Mouse (Mus musculus) layer of hippocampus, adult 8-10 months (tissue): ENCODE data around the gene Zmynd10. TPM values are rescaled to one million over a fixed set of nuclear protein-coding genes. Genes with fewer than 3 reads are reported as not detected.
A peak's percentile ranks its signal among the peaks of the same experiment; 100 is the strongest.

Experiments
- DNase-seq, 2 experiments: peaks; one replicate each; pipeline ENCODE4 v3.0.0; 2022; ENCODE audit warnings: low spot score in 2 of 2
- total RNA-seq, 4 experiments: library from RNA; stranded (reverse); gene quantifications; 2 replicates each; pipeline ENCODE4 v1.2.4; 2022

Zmynd10 gene
- total RNA-seq, 4 experiments from 2014 or later = 4.5 to 7.8 (median 6.3) TPM

DNA sequence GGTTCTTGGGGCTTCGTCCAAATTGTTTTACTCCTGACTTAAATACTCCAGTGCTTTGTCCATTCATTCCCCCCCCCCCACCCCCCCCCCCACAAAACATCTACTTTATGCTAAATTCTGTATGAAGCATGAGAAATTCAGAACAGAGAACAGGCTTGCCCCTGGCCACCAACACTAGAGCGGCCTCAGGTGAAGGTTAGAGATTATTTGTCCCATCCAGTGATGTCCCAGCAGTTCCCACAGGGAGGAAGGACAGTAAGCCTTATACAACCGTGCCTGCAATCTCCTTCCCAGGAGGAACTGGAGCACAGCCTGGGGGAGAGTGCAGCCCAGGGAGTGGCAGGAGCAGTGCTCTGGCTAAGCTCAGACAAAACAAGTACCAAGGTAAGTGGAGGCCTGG, 31.5 kb downstream of the Zmynd10 start, which contains the start of gene Naa80:
TSS of gene Naa80 (plus strand) at position 301 of the 400 bp plus-strand sequence.
- DNase-seq = no peak

DNA sequence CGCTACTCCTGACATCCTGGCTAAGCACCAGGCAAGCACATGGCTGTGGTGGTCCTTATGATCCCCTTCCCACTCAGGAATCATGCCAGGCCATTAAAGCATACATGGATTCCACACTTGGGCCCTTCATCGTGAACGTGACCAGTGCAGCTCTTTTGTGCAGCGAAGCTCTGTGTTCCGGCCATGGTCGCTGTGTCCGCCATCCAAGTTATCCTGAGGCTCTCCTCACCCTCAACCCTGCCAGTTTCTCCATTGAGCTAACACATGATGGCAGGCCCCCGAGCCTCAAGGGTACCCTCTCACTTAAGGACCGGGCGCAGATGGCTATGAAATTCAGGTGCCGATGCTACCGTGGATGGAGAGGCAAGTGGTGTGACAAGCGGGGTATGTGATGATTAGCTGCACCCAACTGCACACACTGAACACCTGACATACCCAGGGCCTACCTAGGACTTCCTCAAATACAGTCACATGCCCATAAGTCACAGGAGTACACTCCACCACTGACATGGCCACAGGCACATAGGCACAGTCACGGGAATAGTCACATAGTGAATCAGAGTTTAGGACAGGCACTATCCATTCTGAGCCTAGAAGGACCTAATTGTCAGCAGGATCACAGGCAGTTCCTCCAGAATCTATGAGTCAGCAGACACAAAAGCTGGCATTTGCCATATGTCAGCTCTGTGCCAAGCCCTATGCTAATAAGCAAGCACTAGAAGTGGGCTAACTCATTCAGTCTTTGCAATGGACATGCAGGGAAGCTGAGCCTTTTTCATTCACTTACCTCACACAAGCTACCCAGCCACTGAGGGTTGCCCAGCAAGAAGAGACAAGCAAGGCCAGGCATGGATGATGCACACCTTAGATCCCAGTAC, 32.2 kb downstream of the Zmynd10 start:
- no peak for DNase-seq

DNA sequence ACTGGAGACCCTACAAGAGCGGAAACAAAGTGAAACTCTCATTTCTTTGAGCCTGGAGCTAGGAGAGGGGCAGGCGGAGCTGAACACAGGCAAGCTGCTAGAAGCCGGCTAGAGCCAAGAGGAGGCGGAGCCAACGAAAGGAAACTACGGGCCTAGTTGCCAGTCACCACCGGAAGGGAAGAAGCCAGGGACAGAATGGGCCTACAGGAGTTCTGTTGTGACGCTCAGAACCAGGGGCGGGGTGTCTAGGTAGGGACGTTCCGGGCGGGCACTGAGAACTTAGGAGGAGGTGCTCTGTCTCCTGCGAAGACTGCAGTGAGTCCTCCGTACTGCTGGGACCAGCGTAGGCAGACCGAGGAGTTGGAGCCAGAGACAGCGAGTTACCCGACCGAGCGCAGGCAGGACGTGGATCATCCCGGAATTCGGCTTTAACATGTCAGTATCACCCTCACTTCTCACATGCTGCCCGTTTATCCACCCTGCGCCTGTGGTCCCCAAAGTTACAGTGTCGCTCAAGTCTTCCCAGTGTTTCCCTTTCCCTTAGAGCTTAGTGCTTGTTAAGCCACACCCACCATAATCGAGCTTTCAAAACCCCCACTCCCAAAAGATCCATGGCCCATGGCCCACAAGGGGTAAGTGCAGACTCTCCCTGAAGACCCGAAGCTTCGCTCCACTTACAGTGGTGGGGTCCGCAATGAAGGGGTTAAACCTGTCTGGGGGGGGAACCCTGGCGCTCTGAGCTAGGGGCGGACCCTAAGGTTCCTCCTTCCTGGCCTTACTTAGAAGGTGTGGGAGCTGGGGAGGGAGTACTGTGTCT, 33.6 kb downstream of the Zmynd10 start, which contains the start of gene Hyal3:
TSS of gene Hyal3 (plus strand) at position 318 of the 817 bp plus-strand sequence.
- DNase-seq = peak; percentile 87 to 91

DNA sequence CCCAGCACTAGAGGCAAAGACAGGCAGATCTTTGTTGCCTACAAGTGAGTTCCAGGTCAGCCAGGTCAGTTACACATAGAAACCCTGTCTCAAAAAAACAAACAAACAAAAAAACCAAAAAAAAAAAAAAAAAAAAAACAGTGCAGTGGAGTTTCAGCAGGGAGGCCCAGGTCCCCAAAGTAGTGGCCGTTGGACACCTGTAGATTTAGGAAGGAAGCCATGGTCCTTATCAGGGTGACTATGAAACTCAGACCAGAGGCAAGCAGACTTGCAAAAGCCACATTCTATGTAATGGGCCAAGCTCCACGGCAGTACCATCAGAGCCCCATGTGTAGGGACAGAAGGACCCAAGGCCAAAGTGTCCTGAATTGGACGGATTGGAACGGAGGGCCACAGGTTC, 34.5 kb downstream of the Zmynd10 start:
- no peak for DNase-seq

DNA sequence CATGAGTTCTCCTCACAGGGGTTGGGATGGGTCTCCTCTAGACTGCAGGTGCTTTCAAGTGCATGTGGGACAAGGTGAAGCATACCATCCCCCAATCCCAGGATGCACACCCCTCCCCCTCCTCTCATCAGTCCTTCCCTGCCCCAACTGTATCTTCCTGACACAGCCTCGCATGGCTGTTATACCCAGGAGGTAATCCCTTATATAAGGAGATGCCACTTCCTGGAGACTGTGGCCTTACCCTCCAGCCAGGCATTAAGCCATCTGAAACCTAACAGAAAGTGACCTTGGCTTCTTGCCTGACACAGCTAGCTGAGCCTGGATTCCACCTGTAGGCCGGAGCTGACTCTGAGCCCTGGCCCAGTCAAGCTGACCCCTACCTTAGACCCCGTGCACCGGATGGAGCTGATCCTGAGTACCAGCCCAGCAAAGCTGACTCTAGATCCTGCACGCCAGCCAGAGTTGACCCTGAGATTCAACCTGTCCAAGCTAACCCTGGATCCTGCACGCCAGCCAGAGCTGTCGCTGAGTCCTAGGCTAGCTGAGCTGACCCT, 35.5 kb downstream of the Zmynd10 start:
- no peak for DNase-seq

DNA sequence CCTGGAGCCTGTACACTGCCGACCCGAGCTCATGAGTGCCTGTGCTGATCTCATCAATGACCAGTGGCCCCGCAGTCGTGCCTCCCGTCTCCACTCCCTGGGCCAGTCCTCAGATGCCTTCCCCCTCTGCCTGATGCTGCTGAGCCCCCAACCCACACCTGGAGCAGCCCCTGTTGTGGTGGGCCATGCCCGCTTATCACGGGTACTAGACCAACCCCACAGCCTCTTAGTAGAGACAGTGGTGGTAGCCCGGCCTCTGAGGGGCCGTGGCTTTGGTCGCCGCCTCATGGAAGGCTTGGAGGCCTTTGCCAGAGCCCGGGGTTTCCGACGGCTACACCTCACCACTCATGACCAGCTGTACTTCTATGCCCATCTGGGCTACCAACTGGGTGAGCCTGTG, 36.1 kb downstream of the Zmynd10 start:
- DNase-seq = no peak

DNA sequence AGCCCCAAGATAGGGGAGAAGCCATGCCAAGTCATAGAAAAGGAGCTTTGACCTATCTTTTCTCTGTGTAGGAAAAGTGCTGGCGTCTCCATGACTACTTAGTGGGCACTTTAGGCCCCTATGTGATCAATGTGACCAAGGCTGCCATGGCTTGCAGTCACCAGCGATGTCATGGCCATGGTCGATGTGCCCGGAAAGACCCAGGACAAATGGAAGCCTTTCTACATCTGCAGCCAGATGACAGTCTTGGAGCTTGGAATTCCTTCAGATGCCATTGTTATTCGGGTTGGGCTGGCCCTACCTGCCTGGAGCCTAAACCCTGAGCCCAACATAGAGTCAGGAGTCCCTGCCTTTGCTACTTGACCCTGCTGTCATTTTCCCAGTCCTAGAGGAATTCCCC, 39.4 kb downstream of the Zmynd10 start:
- no peak for DNase-seq

DNA sequence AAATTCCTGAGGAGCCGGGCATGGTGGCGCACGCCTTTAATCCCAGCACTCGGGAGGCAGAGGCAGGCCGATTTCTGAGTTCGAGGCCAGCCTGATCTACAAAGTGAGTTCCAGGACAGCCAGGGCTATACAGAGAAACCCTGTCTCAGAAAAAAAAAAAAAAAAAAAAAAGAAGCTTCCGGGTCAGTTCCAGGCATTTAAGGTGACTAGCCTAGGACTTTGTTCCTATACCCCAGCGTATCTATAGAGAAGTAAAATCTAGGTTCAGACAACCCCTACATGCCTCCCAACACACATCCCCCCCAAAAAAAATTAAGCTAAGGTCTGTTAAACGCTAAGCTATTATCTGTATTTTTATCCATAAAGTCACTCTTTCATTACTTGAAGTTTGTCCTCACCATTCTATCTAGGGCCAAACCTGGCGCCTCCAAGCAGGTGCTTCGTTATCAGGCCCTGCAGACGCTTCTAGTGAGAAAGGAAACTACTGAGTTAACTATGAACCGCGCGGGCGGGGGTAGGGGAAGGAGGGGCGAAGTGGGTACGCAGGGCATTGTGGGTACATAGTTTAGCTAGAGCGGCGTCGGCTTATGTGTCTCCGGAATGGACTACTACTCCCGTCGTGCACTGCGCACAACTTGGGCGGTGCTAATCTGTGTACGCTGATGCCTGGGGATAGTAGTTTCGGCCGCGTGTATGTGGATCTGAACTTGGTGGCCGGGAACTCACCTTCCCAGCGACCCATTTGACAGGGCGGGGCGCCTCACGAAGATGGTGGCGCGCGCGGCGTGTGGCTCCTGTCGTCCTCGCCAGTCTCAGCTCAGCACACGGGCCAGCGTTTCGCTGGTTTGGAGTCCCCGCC, 40.1 kb downstream of the Zmynd10 start, which contains the start of gene Ifrd2:
TSS of gene Ifrd2 (plus strand) at position 669 of the 859 bp plus-strand sequence.
- DNase-seq = peak; percentile 98 to 99

DNA sequence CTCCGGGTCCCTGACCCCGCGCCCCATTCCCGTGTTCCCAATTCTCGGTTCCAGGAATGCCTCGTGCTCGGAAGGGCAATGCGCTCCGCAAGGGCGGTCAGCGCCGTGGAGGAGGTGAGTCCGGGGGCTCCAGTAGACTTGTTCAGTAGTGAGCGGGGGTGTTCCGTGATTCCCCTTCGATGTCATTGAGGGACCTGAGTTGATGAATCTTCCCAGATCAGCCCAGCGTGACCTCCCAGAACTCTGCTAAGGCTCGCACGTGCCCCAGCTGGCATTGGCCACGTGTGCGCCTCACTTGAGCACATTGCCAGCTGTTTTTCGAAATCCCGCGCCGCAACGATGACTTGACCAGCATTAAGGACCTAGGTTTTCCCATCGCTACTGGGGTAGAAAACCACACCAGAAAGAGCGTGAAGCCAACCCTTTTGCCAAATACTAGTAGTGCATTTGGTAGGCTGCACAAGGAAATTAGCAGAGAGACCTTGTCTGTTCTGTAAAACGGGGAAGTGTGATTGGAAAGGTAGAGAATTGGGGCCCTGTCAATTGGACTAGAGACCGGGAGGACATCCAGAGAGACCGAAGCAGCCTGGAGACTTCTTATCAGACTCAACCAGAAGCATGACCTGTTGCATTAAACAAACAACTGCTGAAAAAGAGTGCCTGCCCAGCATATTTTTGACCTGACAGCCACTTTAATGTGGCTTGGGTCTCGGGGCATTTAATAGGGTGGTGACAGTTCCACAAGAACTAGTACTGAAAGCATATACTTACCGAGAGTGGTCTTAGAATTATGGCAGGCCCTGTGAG, 40.9 kb downstream of the Zmynd10 start:
- DNase-seq = no peak

DNA sequence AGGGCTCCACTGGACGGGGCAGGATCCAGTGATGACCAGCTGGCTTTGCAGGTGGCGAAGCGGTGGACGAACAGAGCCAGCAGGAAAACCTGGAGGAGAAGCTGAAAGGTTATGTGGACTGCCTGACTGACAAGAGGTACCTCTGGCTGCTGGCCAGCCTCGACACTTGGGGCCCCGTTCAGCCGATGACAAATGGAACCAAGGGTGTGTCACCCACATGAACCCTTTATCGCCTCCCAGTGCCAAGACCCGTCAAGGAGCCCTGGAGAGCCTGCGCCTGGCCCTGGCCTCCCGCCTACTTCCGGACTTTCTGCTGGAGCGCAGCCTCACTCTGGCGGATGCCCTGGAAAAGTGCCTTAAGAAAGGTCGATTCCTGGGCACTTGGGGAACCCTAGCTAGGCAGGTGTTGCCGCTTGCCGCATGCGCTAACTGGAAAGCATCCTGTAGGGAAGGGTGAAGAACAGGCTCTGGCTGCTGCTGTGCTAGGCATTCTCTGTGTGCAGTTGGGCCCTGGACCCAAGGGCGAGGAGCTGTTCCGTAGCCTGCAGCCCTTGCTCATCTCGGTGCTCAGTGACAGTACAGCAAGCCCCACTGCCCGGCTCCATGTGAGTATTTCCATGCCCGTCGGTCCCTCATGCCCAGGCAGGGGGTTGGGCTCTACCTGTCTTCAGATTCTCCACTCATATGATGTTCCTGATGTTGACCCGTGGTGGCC, 43.1 kb downstream of the Zmynd10 start:
- DNase-seq = no peak

DNA sequence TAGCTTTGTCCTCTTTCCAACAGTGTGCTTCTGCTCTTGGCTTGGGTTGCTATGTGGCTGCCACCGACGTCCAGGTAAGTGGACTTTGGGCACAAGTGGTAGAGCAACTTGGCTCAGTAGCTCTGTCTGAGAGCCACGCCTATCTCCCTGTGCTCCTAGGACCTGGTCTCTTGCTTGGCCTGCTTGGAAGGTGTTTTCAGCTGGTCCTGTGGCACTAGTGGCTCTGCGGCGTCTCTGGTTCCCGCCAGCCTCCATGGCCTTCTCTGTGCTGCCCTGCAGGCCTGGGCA, 43.6 kb downstream of the Zmynd10 start:
- DNase-seq = no peak

DNA sequence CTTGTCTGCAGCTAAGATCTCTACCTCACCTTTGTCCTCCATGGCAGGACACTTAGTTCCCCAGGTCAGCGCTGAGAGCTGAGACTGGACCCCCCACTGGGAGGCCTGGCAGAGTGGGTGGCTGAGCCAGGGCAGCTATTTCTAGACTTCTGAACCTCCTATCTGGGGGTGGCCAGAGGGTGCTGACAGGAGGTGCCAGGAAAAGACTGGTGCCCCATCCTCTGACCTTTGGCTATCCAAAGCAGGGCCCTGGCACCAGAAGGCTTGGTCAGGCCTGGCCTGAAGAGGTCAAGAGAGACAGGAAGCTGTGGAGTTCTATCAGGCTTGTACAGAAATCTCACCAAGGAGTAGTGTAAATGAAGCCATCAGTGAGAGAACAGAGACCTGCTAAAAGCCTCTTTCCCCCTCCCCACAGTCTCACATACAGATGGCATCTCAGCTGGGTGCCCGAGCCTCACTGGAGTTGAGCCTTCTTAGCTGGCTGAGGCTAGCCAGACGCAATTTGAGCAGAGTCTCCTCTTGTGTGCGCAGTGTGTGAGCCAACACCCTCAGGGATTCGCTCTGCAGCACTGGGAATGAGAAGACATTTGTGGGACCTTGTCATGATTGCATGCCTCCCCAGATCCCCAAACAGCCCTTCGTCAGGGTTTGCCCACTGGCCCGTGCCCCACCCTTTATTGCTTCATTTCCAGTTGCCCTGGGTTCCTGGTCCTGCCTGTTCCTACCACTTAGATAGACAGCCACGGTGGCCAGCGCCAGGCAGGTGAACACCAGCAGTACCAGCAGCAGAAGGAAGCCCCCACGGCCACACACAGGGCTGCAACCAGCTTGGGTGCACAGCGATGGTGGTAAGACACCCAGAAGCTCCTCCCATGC, 46.2 kb downstream of the Zmynd10 start:
- DNase-seq = no peak

DNA sequence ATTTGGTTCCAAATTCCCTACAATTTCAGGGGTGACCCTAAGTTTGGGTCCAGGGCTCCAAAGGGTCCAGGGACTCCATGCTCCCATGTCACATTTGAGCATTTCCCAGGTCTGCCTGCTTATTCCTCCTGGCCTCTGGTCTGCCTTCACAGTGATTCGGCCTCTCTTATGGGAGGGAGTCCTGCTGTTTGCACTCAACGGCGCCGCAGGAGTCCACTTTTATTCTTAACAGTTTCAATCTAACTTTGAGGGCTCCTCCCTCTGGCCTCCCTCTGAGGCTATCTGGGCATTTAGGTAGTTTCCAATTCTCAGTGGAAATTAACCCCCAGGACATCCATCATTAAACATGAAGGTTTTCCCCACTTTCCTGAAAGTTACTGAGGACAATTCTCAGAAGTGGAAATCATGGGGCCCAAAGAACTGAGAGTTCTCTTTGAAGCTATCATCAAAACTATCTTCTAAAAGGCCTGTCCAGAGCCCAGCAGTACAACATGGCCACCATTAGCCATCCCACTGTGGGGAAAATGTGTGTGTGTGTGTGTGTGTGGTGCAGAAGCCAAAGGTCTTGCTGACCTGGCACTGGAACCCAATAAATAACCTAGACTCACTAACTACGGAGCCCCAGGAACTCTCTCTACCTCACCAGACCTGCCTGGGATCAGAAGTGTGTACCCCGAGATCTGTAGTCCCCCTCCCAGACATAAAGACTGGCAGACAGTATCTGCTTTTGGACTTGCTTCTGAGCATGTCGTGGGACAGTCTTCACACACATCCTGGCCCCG, 47.4 kb downstream of the Zmynd10 start:
- no peak for DNase-seq

DNA sequence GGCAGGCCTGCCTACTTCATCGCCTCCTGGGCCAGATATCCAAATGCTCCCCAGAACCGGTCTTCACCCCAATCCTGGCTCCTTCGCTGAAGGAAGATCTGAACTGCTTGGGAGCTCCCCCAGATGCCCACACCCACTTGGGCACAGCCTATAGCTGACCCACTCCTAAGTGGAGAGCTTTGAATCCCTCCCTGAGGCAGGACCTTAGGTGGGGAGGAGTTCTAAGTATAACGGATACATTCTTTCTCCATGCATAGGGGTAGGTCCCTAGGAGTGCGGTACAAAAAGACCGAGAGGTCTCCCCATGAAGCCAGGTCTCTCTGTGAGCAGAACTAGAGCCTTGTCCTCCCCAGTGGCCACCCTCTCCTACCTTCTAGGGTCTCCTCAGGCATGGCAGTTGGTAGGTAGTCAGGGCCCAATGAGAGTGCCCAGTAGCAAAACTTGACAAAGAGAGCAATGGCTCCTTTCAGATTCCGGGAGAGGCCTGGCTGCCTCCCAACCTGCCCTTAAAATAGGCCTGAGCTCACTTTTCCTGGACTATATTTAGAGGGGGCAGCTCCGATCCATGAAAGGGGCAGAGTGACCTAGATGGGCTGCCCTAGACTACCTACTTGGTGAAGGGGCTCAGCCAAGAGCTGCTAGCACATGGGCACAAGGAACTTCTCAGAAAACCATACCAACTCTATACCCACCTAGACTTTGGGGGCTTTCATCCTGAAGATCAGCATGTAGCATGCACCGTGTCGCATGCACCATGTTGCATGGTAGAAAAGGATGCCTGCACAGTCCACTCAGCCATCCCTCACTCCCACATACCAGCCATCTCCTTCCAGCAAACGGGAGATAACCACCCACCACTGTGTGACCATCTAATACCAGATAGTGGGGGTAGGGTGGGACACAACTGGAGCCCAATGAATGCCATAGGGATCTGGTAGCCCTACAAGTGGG, 49.8 kb downstream of the Zmynd10 start:
- no peak for DNase-seq

DNA sequence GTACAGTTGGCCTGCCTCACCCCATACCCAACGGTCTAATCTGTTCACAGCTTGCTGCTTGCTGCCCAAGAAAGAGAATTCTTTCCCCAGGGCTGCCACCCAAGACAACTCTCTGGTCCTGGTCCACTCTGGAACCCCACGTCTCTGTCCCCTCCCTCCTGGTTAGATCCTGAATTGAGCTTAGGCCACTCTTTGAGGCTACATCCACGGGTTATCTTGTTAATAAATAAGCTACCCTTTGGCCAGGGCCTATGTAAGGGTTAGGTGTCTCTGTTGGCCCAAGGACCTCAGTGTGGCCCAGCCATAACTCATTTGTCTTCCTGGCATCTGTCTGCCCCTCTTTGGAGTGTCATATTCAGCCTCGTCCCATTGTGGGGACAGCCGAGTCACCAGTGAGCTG, 51.3 kb downstream of the Zmynd10 start:
- no peak for DNase-seq

DNA sequence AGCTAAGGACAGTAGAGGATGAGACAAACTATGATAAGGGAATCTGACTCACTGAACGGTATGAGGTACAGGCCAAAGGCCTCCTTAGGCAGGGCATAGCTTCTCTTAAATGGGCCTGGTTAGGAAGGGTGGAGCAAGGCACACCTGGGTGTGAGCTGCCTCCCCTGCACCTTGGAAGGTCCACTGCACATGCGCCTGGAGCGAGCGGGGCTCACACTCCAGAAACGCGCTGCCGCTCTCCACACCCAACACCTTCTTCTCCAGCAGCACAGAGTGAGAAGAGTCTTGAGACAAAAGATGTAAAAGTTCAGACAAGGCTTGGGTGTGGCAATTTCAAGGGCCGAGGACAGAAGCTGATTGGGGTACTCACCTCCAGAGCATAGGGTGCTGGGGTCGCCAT, 52.3 kb downstream of the Zmynd10 start:
- no peak for DNase-seq

DNA sequence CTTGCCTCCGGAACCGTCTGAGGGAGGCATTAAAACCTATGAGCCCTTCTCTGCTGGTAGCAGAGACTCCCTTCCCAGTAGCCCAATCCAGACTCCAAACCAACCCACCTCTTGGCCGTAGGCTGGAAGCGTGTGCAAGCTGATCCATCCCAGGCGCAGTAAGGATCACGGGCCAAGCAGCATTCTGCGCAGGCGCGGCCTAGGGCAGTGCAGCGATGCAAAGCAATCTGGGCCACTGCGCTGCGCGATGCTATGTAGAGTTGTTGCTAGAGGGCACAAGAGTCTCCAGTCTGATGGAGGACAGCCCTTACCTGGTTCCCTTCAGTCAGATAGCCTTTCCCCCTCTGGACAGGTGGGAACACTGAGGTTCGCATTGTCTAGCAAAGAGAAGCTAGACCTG, 52.7 kb downstream of the Zmynd10 start:
- DNase-seq = no peak
